Mouse (Mus musculus) megakaryocyte, adult 5-6 weeks (primary cell): ENCODE measurements around the gene Rps15. TPM values are rescaled to one million over a fixed set of nuclear protein-coding genes. Genes with fewer than 3 reads are reported as not detected.

Source experiments
- ATAC-seq: 2 replicates; pipeline ENCODE4 v1.8.0; 2016; ENCODE audit warnings: mild to moderate bottlenecking, inconsistent platforms; ENCODE audit not compliant: poor library complexity, severe bottlenecking
- total RNA-seq, 2 experiments: library from RNA; stranded (forward) in 1 of 2; stranded (reverse) in 1 of 2; fragments of 153-499, 151-499 nt in 1 of 2; fragments of 221-1000, 200-1000 nt in 1 of 2; gene quantifications; 2 replicates each; pipeline versions ENCODE4 v1.2.3 to v1.2.4; 2015 to 2017

Rps15 gene
- total RNA-seq, 2 experiments from 2014 or later: 1,599 to 1,915 TPM

GRCm38 (mm10) chr10:80288097-80288496, 4.2 kb upstream of the Rps15 start:
- ATAC-seq: no peak

GRCm38 (mm10) chr10:80288657-80289056, 3.6 kb upstream of the Rps15 start:
- ATAC-seq: no peak

- ATAC-seq: no peak
Measured at GRCm38 (mm10) chr10:80293325-80293724, 1.1 kb downstream of the Rps15 start.

- no peak for ATAC-seq
Measured at GRCm38 (mm10) chr10:80294311-80294710, 2.1 kb downstream of the Rps15 start.

- no peak for ATAC-seq
Measured at GRCm38 (mm10) chr10:80294788-80295303, 2.6 kb downstream of the Rps15 start.

GRCm38 (mm10) chr10:80295618-80296425, 3.6 kb downstream of the Rps15 start, which contains the start of gene Apc2:
Gene Apc2 (plus strand): TSS chr10:80295977.
- peak; percentile 50 for ATAC-seq

GRCm38 (mm10) chr10:80296824-80297223, 4.6 kb downstream of the Rps15 start:
- no peak for ATAC-seq

GRCm38 (mm10) chr10:80297526-80298133, 5.4 kb downstream of the Rps15 start:
- ATAC-seq: no peak

GRCm38 (mm10) chr10:80298571-80299281, 6.5 kb downstream of the Rps15 start:
- no peak for ATAC-seq

GRCm38 (mm10) chr10:80299301-80299700, 7.0 kb downstream of the Rps15 start:
- no peak for ATAC-seq

GRCm38 (mm10) chr10:80299824-80300223, 7.6 kb downstream of the Rps15 start:
- ATAC-seq: no peak

GRCm38 (mm10) chr10:80300672-80301181, 8.5 kb downstream of the Rps15 start:
- no peak for ATAC-seq

GRCm38 (mm10) chr10:80301256-80302081, 9.2 kb downstream of the Rps15 start:
- no peak for ATAC-seq

GRCm38 (mm10) chr10:80302082-80302355, 9.8 kb downstream of the Rps15 start:
- ATAC-seq: no peak

GRCm38 (mm10) chr10:80302471-80302881, 10.2 kb downstream of the Rps15 start:
- ATAC-seq: no peak

- peak; percentile 18; the same call in 1 of the 2 replicates for ATAC-seq
Measured at GRCm38 (mm10) chr10:80304458-80304857, 12.2 kb downstream of the Rps15 start.

- ATAC-seq: peak; percentile 92
Measured at GRCm38 (mm10) chr10:80304862-80305261, 12.6 kb downstream of the Rps15 start.

GRCm38 (mm10) chr10:80311560-80311959, 19.3 kb downstream of the Rps15 start:
- ATAC-seq: no peak

- ATAC-seq: no peak
Measured at GRCm38 (mm10) chr10:80312586-80313504, 20.6 kb downstream of the Rps15 start.
